Mouse (Mus musculus) mouse embryonic stem cell (cell line): ENCODE measurements around the gene Gm28042.

Source experiments
- in situ Hi-C, 2 experiments: fragments of 300-500 bp; cut with MboI; formaldehyde crosslinking; loops; 1 replicate in 1 of 2; 3 replicates in 1 of 2; pipeline ENCODE4 v1.14.3; 2019 to 2020; ENCODE audit warnings: low sequenced_read_pairs in 2 of 2, low pct_unique_long_range_greater_than_20kb in 1 of 2, mixed read lengths in 1 of 2; ENCODE audit not compliant: unreplicated experiment in 1 of 2

Gene Gm28042

GRCm38 (mm10) chr2:120007680-120008210 is 19.5 kb upstream of the Gm28042 start:
- in situ Hi-C loops: no loop called here

GRCm38 (mm10) chr2:120008672-120009071 is 18.6 kb upstream of the Gm28042 start:
- in situ Hi-C loops: no loop called here

- in situ Hi-C loops: no loop called here
Observed at GRCm38 (mm10) chr2:120011462-120012200, 15.7 kb upstream of the Gm28042 start.

GRCm38 (mm10) chr2:120012924-120013323 is 14.4 kb upstream of the Gm28042 start:
- in situ Hi-C loops: no loop called here

GRCm38 (mm10) chr2:120013831-120014486 is 13.3 kb upstream of the Gm28042 start:
- in situ Hi-C loops: no loop called here

GRCm38 (mm10) chr2:120015882-120016281 is 11.4 kb upstream of the Gm28042 start:
- in situ Hi-C loops: no loop called here

- in situ Hi-C loops: no loop called here
Observed at GRCm38 (mm10) chr2:120017599-120017998, 9.7 kb upstream of the Gm28042 start.

GRCm38 (mm10) chr2:120024337-120024736 is 3.0 kb upstream of the Gm28042 start:
- in situ Hi-C loops: no loop called here

- in situ Hi-C loops: no loop called here
Observed at GRCm38 (mm10) chr2:120027950-120028331, 648 bp downstream of the Gm28042 start.

- in situ Hi-C loops: no loop called here
Observed at GRCm38 (mm10) chr2:120030380-120030779, 3.1 kb downstream of the Gm28042 start.

- in situ Hi-C loops: no loop called here
Observed at GRCm38 (mm10) chr2:120032726-120033467, 5.6 kb downstream of the Gm28042 start, which contains the start of gene Pla2g4b. Pla2g4b (plus strand) TSS chr2:120033417.

GRCm38 (mm10) chr2:120033726-120034125 is 6.4 kb downstream of the Gm28042 start:
- in situ Hi-C loops: no loop called here

GRCm38 (mm10) chr2:120037744-120038143 is 10.5 kb downstream of the Gm28042 start:
- in situ Hi-C loops: no loop called here

- in situ Hi-C loops: no loop called here
Observed at GRCm38 (mm10) chr2:120040991-120041390, 13.7 kb downstream of the Gm28042 start.

- in situ Hi-C loops: no loop called here
Observed at GRCm38 (mm10) chr2:120044101-120044603, 16.9 kb downstream of the Gm28042 start.

- in situ Hi-C loops: no loop called here
Observed at GRCm38 (mm10) chr2:120044676-120045075, 17.4 kb downstream of the Gm28042 start.

- in situ Hi-C loops: no loop called here
Observed at GRCm38 (mm10) chr2:120046486-120047310, 19.4 kb downstream of the Gm28042 start.

GRCm38 (mm10) chr2:120048173-120048572 is 20.9 kb downstream of the Gm28042 start:
- in situ Hi-C loops: no loop called here
